Comparison of ENCODE assay signal across 26 mouse cellular contexts in genomic region chr14:16136187-16136586, GRCm38 (mm10).
DNase-seq lines count a peak whose midpoint lies in the region; ATAC-seq and TF ChIP-seq lines count a peak whose summit lies in the region.
"Had no signal": no experiment of that assay in that cellular context is flagged by ENCODE, and none has a peak within 500 bp of the region (broad histone marks: within the 10 kb centered on the region; RNA-seq: fewer than 3 reads in every experiment).

No protein-coding gene starts in this region.

- H3K9ac ChIP-seq in intestine, embryonic 16.5 days (ENCODE audit: low read depth, low read length): no peak overlapping the region
- no peak overlapping the region for H3K9ac ChIP-seq in intestine, postnatal 0 days (ENCODE audit: low read depth, low read length)
- H3K9ac ChIP-seq: forebrain, embryonic 15.5 days; heart, embryonic 15.5 days; limb, embryonic 13.5 days; midbrain, embryonic 13.5 days; stomach, embryonic 15.5 days had no signal

- no peak for TF ChIP-seq CTCF in intestine, postnatal 0 days (IDR thresholded peaks at IDR 0.05; ENCODE audit: low read depth)

- H3K36me3 ChIP-seq in intestine, embryonic 16.5 days (ENCODE audit: control insufficient read depth, insufficient read depth, low read length): no peaks in the 10 kb centered on the region
- no peaks in the 10 kb centered on the region for H3K36me3 ChIP-seq in intestine, postnatal 0 days (ENCODE audit: control insufficient read depth, insufficient read depth)
- H3K36me3 ChIP-seq: forebrain, embryonic 15.5 days; G1E; heart, embryonic 10.5 days; heart, embryonic 15.5 days; limb, embryonic 13.5 days; midbrain, embryonic 13.5 days; stomach, embryonic 15.5 days had no signal

- no peaks in the 10 kb centered on the region for H3K9me3 ChIP-seq in intestine, embryonic 16.5 days (ENCODE audit: control insufficient read depth, low read length)
- no peaks in the 10 kb centered on the region for H3K9me3 ChIP-seq in intestine, postnatal 0 days (ENCODE audit: control insufficient read depth)
- H3K9me3 ChIP-seq: forebrain, embryonic 15.5 days; G1E; heart, embryonic 10.5 days; heart, embryonic 15.5 days; limb, embryonic 13.5 days; midbrain, embryonic 13.5 days; stomach, embryonic 15.5 days had no signal

- no peaks in the 10 kb centered on the region for H3K4me1 ChIP-seq in intestine, embryonic 16.5 days (ENCODE audit: control insufficient read depth, insufficient read depth, low read length)
- H3K4me1 ChIP-seq in intestine, postnatal 0 days (replicated peaks; ENCODE audit: control insufficient read depth, insufficient read depth, low read length): 0 out of 2 replicates have a peak, but pooled peaks cover 2% of the 10 kb centered on the region
- H3K4me1 ChIP-seq: forebrain, embryonic 15.5 days; heart, embryonic 10.5 days; heart, embryonic 15.5 days; limb, embryonic 13.5 days; midbrain, embryonic 13.5 days; stomach, embryonic 15.5 days had no signal

- peak; percentile 6 for DNase-seq in embryo, embryonic 10.5 days (ENCODE audit: low spot score)
- no peak for DNase-seq in embryo, embryonic 10 days (ENCODE audit: low spot score)
- DNase-seq in brain, embryonic 18.5 days (ENCODE audit: low read depth, low spot score): peak; percentile 3
- no peak for DNase-seq in right cerebral cortex, adult 2 months (ENCODE audit: low spot score in 2 of 2)
- no peak for DNase-seq in Muller cell, postnatal 12 days (ENCODE audit: inconsistent ontology term)
- DNase-seq: adrenal gland, adult 2 months; adrenal gland, postnatal 36 days; cerebellum, adult 11 months; cerebellum, adult 9-10 months; gastrocnemius, postnatal 10 days; kidney, adult 18-20 months; lung, postnatal 36 days; right cerebral cortex, postnatal 14 days had no signal

- ATAC-seq in intestine, embryonic 16.5 days: peak; percentile 36; the same call in 1 of the 2 replicates
- ATAC-seq in intestine, postnatal 0 days: no peak
- ATAC-seq in CD4-positive, CD25-positive, alpha-beta regulatory T cell, adult 4 months: peak; percentile 18
- ATAC-seq: forebrain, embryonic 15.5 days; hindbrain, embryonic 16.5 days; midbrain, embryonic 13.5 days had no signal

- no peak overlapping the region for H3K4me3 ChIP-seq in intestine, embryonic 16.5 days (ENCODE audit: low read length)
- no peak overlapping the region for H3K4me3 ChIP-seq in intestine, postnatal 0 days (ENCODE audit: low read depth, low read length)
- H3K4me3 ChIP-seq: forebrain, embryonic 15.5 days; heart, embryonic 10.5 days; heart, embryonic 15.5 days; layer of hippocampus, adult 2 months; limb, embryonic 13.5 days; midbrain, embryonic 13.5 days; stomach, embryonic 15.5 days had no signal

- no peak overlapping the region for H3K27ac ChIP-seq in intestine, embryonic 16.5 days (ENCODE audit: low read length)
- H3K27ac ChIP-seq in intestine, postnatal 0 days (ENCODE audit: low read depth, low read length): no peak overlapping the region
- H3K27ac ChIP-seq: forebrain, embryonic 15.5 days; heart, embryonic 10.5 days; heart, embryonic 15.5 days; layer of hippocampus, adult 2 months; limb, embryonic 13.5 days; midbrain, embryonic 13.5 days; stomach, embryonic 15.5 days had no signal

- H3K4me2 ChIP-seq in intestine, embryonic 16.5 days (ENCODE audit: low read depth, low read length): no peak overlapping the region
- H3K4me2 ChIP-seq in intestine, postnatal 0 days (replicated peaks; ENCODE audit: low read depth): no peak overlapping the region
- H3K4me2 ChIP-seq: forebrain, embryonic 15.5 days; heart, embryonic 15.5 days; limb, embryonic 13.5 days; liver, embryonic 11.5 days; midbrain, embryonic 13.5 days; stomach, embryonic 15.5 days had no signal

- no peaks in the 10 kb centered on the region for H3K27me3 ChIP-seq in intestine, embryonic 16.5 days (replicated peaks; ENCODE audit: control insufficient read depth, insufficient read depth, low read length)
- no peaks in the 10 kb centered on the region for H3K27me3 ChIP-seq in intestine, postnatal 0 days (replicated peaks; ENCODE audit: control insufficient read depth, insufficient read depth, low read length)
- H3K27me3 ChIP-seq: forebrain, embryonic 15.5 days; heart, embryonic 15.5 days; limb, embryonic 13.5 days; midbrain, embryonic 13.5 days; stomach, embryonic 15.5 days had no signal

- 50% methylated on average over 3 of the region's 3 CpGs for WGBS in intestine, embryonic 16.5 days
- 45% methylated on average over 3 of the region's 3 CpGs for WGBS in intestine, postnatal 0 days

Comparison
In these comparisons a context has a peak if more than half of its experiments do, and no peak if none do; other contexts are left out.
1. DNase-seq: peak in embryo, embryonic 10.5 days (single experiment) and brain, embryonic 18.5 days (single experiment); none in embryo, embryonic 10 days (single experiment), right cerebral cortex, adult 2 months (0 of 2) and Muller cell, postnatal 12 days (single experiment).